Comparison of ENCODE assay signal across 8 mouse cellular contexts in the genomic region with DNA sequence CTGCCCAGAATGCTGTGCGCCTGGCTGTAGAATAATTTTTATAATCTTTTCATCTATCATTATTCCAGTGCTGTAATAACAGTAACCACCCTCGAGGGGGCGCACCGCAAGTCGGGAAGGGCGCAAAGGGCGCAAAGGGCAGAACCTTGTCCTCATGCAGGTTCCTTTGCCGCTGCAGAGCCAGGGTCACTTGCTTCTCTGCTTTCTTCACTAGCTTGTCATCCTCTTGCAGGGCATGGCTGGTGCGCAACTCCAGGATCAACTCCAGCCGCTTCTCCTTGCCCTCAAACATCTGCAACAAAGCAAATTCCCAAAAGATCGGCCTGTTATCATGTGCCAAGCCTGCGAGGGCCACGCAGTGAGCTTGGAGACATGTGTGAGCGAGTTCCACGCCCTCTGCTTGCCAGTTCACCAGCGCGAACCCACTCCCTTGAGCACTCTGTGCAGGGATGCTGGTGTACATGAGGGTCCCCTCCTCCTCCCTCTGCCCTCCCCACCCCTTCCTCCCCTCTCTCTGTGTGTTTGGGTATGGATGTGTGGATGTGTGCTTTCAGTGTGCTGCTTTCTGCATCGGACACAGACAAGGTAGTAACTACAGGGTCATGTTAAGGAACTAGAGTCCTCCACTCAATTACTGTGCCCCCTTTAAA. TPM values are rescaled to one million over a fixed set of nuclear protein-coding genes. Genes with fewer than 3 reads are reported as not detected.
A peak's percentile ranks its signal among the peaks of the same experiment; 100 is the strongest.
DNase-seq lines count a peak whose midpoint lies in the region; ATAC-seq and TF ChIP-seq lines count a peak whose summit lies in the region.
"Had no signal": no experiment of that assay in that cellular context is flagged by ENCODE, and none has a peak within 500 bp of the region (broad histone marks: within the 10 kb centered on the region; RNA-seq: fewer than 3 reads in every experiment).

No protein-coding gene starts in this region.

- no peak overlapping the region for H3K4me3 ChIP-seq in liver, adult 2 months (ENCODE audit: insufficient read depth, low read depth, low read length)
- H3K4me3 ChIP-seq in liver, embryonic 12.5 days, result no peak overlapping the region
- H3K4me3 ChIP-seq in bone marrow, adult 2 months (replicated peaks; ENCODE audit: control insufficient read depth, low read depth, low read length), result no peak overlapping the region
- H3K4me3 ChIP-seq in hindbrain, embryonic 13.5 days, result no peak overlapping the region
- H3K4me3 ChIP-seq in midbrain, embryonic 16.5 days (ENCODE audit: low read depth, low read length), result no peak overlapping the region
- H3K4me3 ChIP-seq: megakaryocyte, embryonic 14.5 days had no signal

- no peaks in the 10 kb centered on the region for H3K79me2 ChIP-seq in liver, adult 2 months (ENCODE audit: control insufficient read depth, insufficient read depth, low read length)

- TF ChIP-seq POLR2A in liver, adult 2 months (IDR thresholded peaks at IDR 0.05; ENCODE audit: extremely low read depth, insufficient read depth, low read length), result no peak
- TF ChIP-seq POLR2A in bone marrow, adult 2 months (IDR thresholded peaks at IDR 0.05; ENCODE audit: borderline replicate concordance, control insufficient read depth, low read depth, low read length), result no peak

- DNase-seq in liver, adult 2 months (ENCODE audit: extremely low read depth, low read depth, low spot score), result peak; percentile 40
- DNase-seq in layer of hippocampus, postnatal 25 days (ENCODE audit: extremely low spot score in 1 of 2, low spot score in 1 of 2), result no peak
- no peak for DNase-seq in heart, postnatal 25 days (ENCODE audit: low spot score)

- intact Hi-C loops in heart, postnatal 25 days (cut with DNase I), result no loop called here

- no peak for ATAC-seq in liver, embryonic 12.5 days
- ATAC-seq in hindbrain, embryonic 13.5 days (ENCODE audit: low FRiP score), result peak; percentile 54; the same call in 1 of the 2 replicates
- no peak for ATAC-seq in midbrain, embryonic 16.5 days

- H3K9me3 ChIP-seq in liver, embryonic 12.5 days (replicated peaks), result no peaks in the 10 kb centered on the region
- no peaks in the 10 kb centered on the region for H3K9me3 ChIP-seq in hindbrain, embryonic 13.5 days
- no peaks in the 10 kb centered on the region; the same call in 1 of the 2 replicates for H3K9me3 ChIP-seq in midbrain, embryonic 16.5 days (replicated peaks; ENCODE audit: control insufficient read depth, low read length, poor library complexity, severe bottlenecking)

- H3K36me3 ChIP-seq in liver, adult 2 months (ENCODE audit: control insufficient read depth, insufficient read depth, low read length), result no peaks in the 10 kb centered on the region
- H3K36me3 ChIP-seq in liver, embryonic 12.5 days, result no peaks in the 10 kb centered on the region
- H3K36me3 ChIP-seq in hindbrain, embryonic 13.5 days, result no peaks in the 10 kb centered on the region
- no peaks in the 10 kb centered on the region for H3K36me3 ChIP-seq in midbrain, embryonic 16.5 days (ENCODE audit: control insufficient read depth, insufficient read depth, low read length)

- H3K27ac ChIP-seq in liver, adult 2 months (replicated peaks; ENCODE audit: insufficient read depth, low read depth, low read length), result no peak overlapping the region
- H3K27ac ChIP-seq in liver, embryonic 12.5 days, result no peak overlapping the region
- H3K27ac ChIP-seq in bone marrow, adult 2 months (ENCODE audit: control insufficient read depth, insufficient read depth, low read depth, low read length, poor library complexity), result no peak overlapping the region
- no peak overlapping the region for H3K27ac ChIP-seq in hindbrain, embryonic 13.5 days
- 0 out of 2 replicates have a peak overlapping the region, but pooled peaks have one; percentile 11 for H3K27ac ChIP-seq in midbrain, embryonic 16.5 days (ENCODE audit: low read length)

- TF ChIP-seq CTCF in liver, adult 2 months (IDR thresholded peaks at IDR 0.05; ENCODE audit: low read depth, low read length), result peak; percentile 76
- peak; percentile 58 for TF ChIP-seq CTCF in bone marrow, adult 2 months (IDR thresholded peaks at IDR 0.05; ENCODE audit: control insufficient read depth, insufficient read depth, low read length)

- no peak overlapping the region for H3K4me2 ChIP-seq in liver, embryonic 12.5 days
- H3K4me2 ChIP-seq in hindbrain, embryonic 13.5 days, result no peak overlapping the region
- H3K4me2 ChIP-seq in midbrain, embryonic 16.5 days (ENCODE audit: low read length), result no peak overlapping the region

- WGBS in liver, adult 2 months, result 60% methylated on average over 18 of the region's 18 CpGs
- WGBS in liver, embryonic 12.5 days (ENCODE audit: insufficient replicate concordance), result 44% methylated on average over 18 of the region's 18 CpGs
- WGBS in bone marrow, adult 2 months, result 65% methylated on average over 18 of the region's 18 CpGs
- 50% methylated on average over 18 of the region's 18 CpGs for WGBS in hindbrain, embryonic 13.5 days
- 43% methylated on average over 18 of the region's 18 CpGs for WGBS in midbrain, embryonic 16.5 days

- no peaks in the 10 kb centered on the region; the same call in 1 of the 2 replicates for H3K4me1 ChIP-seq in liver, adult 2 months (ENCODE audit: control insufficient read depth, insufficient read depth, low read length)
- no peaks in the 10 kb centered on the region for H3K4me1 ChIP-seq in liver, embryonic 12.5 days
- H3K4me1 ChIP-seq in bone marrow, adult 2 months (ENCODE audit: control insufficient read depth, insufficient read depth, low read length), result no peaks in the 10 kb centered on the region
- peaks cover 18% of the 10 kb centered on the region for H3K4me1 ChIP-seq in hindbrain, embryonic 13.5 days (replicated peaks)
- peaks cover 11% of the 10 kb centered on the region for H3K4me1 ChIP-seq in midbrain, embryonic 16.5 days (ENCODE audit: control insufficient read depth, insufficient read depth, low read length)

- no peak overlapping the region for H3K9ac ChIP-seq in liver, adult 2 months (ENCODE audit: low read depth, low read length)
- H3K9ac ChIP-seq in liver, embryonic 12.5 days, result no peak overlapping the region
- no peak overlapping the region for H3K9ac ChIP-seq in hindbrain, embryonic 13.5 days
- no peak overlapping the region for H3K9ac ChIP-seq in midbrain, embryonic 16.5 days (ENCODE audit: low read depth, low read length)

- no peaks in the 10 kb centered on the region for H3K27me3 ChIP-seq in liver, adult 2 months (ENCODE audit: control insufficient read depth, insufficient read depth, low read length)
- H3K27me3 ChIP-seq in liver, embryonic 12.5 days (replicated peaks), result peaks cover 12% of the 10 kb centered on the region; the same call in 1 of the 2 replicates
- no peaks in the 10 kb centered on the region for H3K27me3 ChIP-seq in hindbrain, embryonic 13.5 days
- no peaks in the 10 kb centered on the region for H3K27me3 ChIP-seq in midbrain, embryonic 16.5 days (ENCODE audit: control insufficient read depth, insufficient read depth, low read depth, low read length)

RNA-seq across cellular contexts. Expression of gene Nr1i2, which starts 12.1 kb away (rescaled TPM):
- 72.3 TPM in 2 replicates for total RNA-seq in liver, adult 2 months (2014; rRNA removed)
- polyA plus RNA-seq in liver, adult 2 months (2012; rRNA removed), result 45.8 and 53.6 TPM in 2 replicates
- polyA plus RNA-seq in liver, embryonic 12.5 days (2016; fragmentation: Nextera tagmentation; extraction: Ambion mirVana), result 1.4 and 1.8 TPM in 2 replicates
- polyA plus RNA-seq in bone marrow, adult 2 months (2011; ENCODE audit: insufficient read depth, insufficient read length, low replicate concordance, missing spikeins), result 0.63 TPM in 1 of 2 replicates, not detected in the other
- polyA plus RNA-seq in hindbrain, embryonic 13.5 days (2015; fragmentation: Nextera tagmentation; extraction: Ambion mirVana), result 0.09 TPM in 1 of 2 replicates, not detected in the other
- not detected in 2 replicates for polyA plus RNA-seq in midbrain, embryonic 16.5 days (2015; fragmentation: Nextera tagmentation; extraction: Ambion mirVana)
- not detected for total RNA-seq in layer of hippocampus, postnatal 25 days (2021)
- total RNA-seq in heart, postnatal 25 days (2021), result not detected

RNA-seq across cellular contexts. Expression of gene Maats1, which starts 35.2 kb away (rescaled TPM):
- not detected in 2 replicates for total RNA-seq in liver, adult 2 months (2014; rRNA removed)
- polyA plus RNA-seq in liver, adult 2 months (2012; rRNA removed), result not detected in 2 replicates
- 0.05 TPM in 1 of 2 replicates, not detected in the other for polyA plus RNA-seq in liver, embryonic 12.5 days (2016; fragmentation: Nextera tagmentation; extraction: Ambion mirVana)
- not detected in 2 replicates for polyA plus RNA-seq in bone marrow, adult 2 months (2011; ENCODE audit: insufficient read depth, insufficient read length, low replicate concordance, missing spikeins)
- polyA plus RNA-seq in hindbrain, embryonic 13.5 days (2015; fragmentation: Nextera tagmentation; extraction: Ambion mirVana), result 0.74 and 1.8 TPM in 2 replicates
- 1.3 and 2.0 TPM in 2 replicates for polyA plus RNA-seq in midbrain, embryonic 16.5 days (2015; fragmentation: Nextera tagmentation; extraction: Ambion mirVana)
- 1 to 10 TPM; 1.0 to 1.4 TPM for total RNA-seq in layer of hippocampus, postnatal 25 days (2021)
- not detected for total RNA-seq in heart, postnatal 25 days (2021)

RNA-seq across cellular contexts. Expression of gene Cox17, which starts 40.1 kb away (rescaled TPM):
- 56.6 and 69.9 TPM in 2 replicates for total RNA-seq in liver, adult 2 months (2014; rRNA removed)
- 39.4 and 46.7 TPM in 2 replicates for polyA plus RNA-seq in liver, adult 2 months (2012; rRNA removed)
- polyA plus RNA-seq in liver, embryonic 12.5 days (2016; fragmentation: Nextera tagmentation; extraction: Ambion mirVana), result 404 and 417 TPM in 2 replicates
- 219 and 283 TPM in 2 replicates for polyA plus RNA-seq in bone marrow, adult 2 months (2011; ENCODE audit: insufficient read depth, insufficient read length, low replicate concordance, missing spikeins)
- polyA plus RNA-seq in hindbrain, embryonic 13.5 days (2015; fragmentation: Nextera tagmentation; extraction: Ambion mirVana), result 98.7 and 106 TPM in 2 replicates
- polyA plus RNA-seq in midbrain, embryonic 16.5 days (2015; fragmentation: Nextera tagmentation; extraction: Ambion mirVana), result 66.0 and 68.5 TPM in 2 replicates
- total RNA-seq in layer of hippocampus, postnatal 25 days (2021), result 100 to 1,000 TPM; 117 to 135 TPM
- 100 to 1,000 TPM; 261 to 277 TPM for total RNA-seq in heart, postnatal 25 days (2021)

RNA-seq across cellular contexts. Expression of gene Gm21987, which starts 40.1 kb away (rescaled TPM):
- total RNA-seq in liver, adult 2 months (2014; rRNA removed), result not detected in 2 replicates
- polyA plus RNA-seq in liver, adult 2 months (2012; rRNA removed), result not detected in 2 replicates
- polyA plus RNA-seq in liver, embryonic 12.5 days (2016; fragmentation: Nextera tagmentation; extraction: Ambion mirVana), result not detected in 2 replicates
- polyA plus RNA-seq in bone marrow, adult 2 months (2011; ENCODE audit: insufficient read depth, insufficient read length, low replicate concordance, missing spikeins), result not detected in 2 replicates
- polyA plus RNA-seq in hindbrain, embryonic 13.5 days (2015; fragmentation: Nextera tagmentation; extraction: Ambion mirVana), result not detected in 2 replicates
- polyA plus RNA-seq in midbrain, embryonic 16.5 days (2015; fragmentation: Nextera tagmentation; extraction: Ambion mirVana), result not detected in 2 replicates
- under 1 TPM in 1 of 2 experiments, not detected in 1; 0.94 TPM for total RNA-seq in layer of hippocampus, postnatal 25 days (2021)
- not detected for total RNA-seq in heart, postnatal 25 days (2021)

RNA-seq across cellular contexts. Expression of gene Popdc2, which starts 55.3 kb away (rescaled TPM):
- total RNA-seq in liver, adult 2 months (2014; rRNA removed), result 0.18 TPM in 1 of 2 replicates, not detected in the other
- 0.18 and 0.73 TPM in 2 replicates for polyA plus RNA-seq in liver, adult 2 months (2012; rRNA removed)
- 20.3 and 24.8 TPM in 2 replicates for polyA plus RNA-seq in liver, embryonic 12.5 days (2016; fragmentation: Nextera tagmentation; extraction: Ambion mirVana)
- 12.5 and 20.9 TPM in 2 replicates for polyA plus RNA-seq in bone marrow, adult 2 months (2011; ENCODE audit: insufficient read depth, insufficient read length, low replicate concordance, missing spikeins)
- 0.49 and 0.61 TPM in 2 replicates for polyA plus RNA-seq in hindbrain, embryonic 13.5 days (2015; fragmentation: Nextera tagmentation; extraction: Ambion mirVana)
- polyA plus RNA-seq in midbrain, embryonic 16.5 days (2015; fragmentation: Nextera tagmentation; extraction: Ambion mirVana), result 0.47 and 0.83 TPM in 2 replicates
- total RNA-seq in layer of hippocampus, postnatal 25 days (2021), result under 1 TPM; 0.52 to 0.85 TPM
- total RNA-seq in heart, postnatal 25 days (2021), result 100 to 1,000 TPM; 481 to 520 TPM

Comparison
In these comparisons a context has a peak if more than half of its experiments do, and no peak if none do; other contexts are left out.
1. RNA of gene Nr1i2, which starts 12.1 kb away (polyA plus RNA-seq): 45.8 to 53.6 TPM in liver, adult 2 months; 1.4 to 1.8 TPM in liver, embryonic 12.5 days, 0.09 TPM in hindbrain, embryonic 13.5 days, not detected in midbrain, embryonic 16.5 days and 0.63 TPM in bone marrow, adult 2 months; every median in the first group is over 10 times any median in the second.